Mouse (Mus musculus) liver, adult 2 months (tissue): ENCODE results near the gene Noxred1.

Source experiments
- CTCF ChIP-seq: fragments of 200-500 bp; IDR thresholded peaks from 2 replicates; pipeline ENCODE4 v1.5.1; 2011; ENCODE audit warnings: low read depth, low read length, control low read depth
- POLR2A ChIP-seq: fragments of 200-500 bp; IDR thresholded peaks from 2 replicates; pipeline ENCODE4 v1.6.1; 2011; ENCODE audit warnings: low read length, control low read depth; ENCODE audit not compliant: insufficient read depth; ENCODE audit errors: extremely low read depth

DNA sequence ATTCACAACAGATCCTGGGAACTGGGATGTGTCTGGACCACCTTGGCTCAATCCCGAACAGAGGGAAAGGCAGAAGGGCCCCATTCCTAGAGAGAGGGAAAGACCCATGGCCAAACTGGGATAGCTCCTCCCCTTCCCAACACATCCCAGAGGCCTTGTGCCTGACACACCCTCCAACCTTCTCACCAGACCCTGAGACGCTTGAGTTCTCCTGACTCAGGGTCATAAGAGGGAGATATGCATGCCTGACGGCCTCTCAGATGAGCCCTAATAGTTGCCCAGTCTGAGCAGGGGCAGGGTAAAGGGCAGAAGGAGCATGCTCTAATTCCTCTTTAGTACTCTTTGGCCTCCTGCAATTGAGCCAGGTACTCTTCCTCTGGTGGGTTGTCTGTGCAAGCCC is 40.8 kb upstream of the Noxred1 start:
- TF ChIP-seq POLR2A (no peak), CTCF (no peak)
